Mouse (Mus musculus): Measurements from ENCODE around the gene Ppp1r3a.
"Not testable (repeated sequence)": the region's sequence is repeated elsewhere in the genome, so short reads cannot be mapped to it uniquely, and the experiment has no call there.

The Ppp1r3a gene

DNA sequence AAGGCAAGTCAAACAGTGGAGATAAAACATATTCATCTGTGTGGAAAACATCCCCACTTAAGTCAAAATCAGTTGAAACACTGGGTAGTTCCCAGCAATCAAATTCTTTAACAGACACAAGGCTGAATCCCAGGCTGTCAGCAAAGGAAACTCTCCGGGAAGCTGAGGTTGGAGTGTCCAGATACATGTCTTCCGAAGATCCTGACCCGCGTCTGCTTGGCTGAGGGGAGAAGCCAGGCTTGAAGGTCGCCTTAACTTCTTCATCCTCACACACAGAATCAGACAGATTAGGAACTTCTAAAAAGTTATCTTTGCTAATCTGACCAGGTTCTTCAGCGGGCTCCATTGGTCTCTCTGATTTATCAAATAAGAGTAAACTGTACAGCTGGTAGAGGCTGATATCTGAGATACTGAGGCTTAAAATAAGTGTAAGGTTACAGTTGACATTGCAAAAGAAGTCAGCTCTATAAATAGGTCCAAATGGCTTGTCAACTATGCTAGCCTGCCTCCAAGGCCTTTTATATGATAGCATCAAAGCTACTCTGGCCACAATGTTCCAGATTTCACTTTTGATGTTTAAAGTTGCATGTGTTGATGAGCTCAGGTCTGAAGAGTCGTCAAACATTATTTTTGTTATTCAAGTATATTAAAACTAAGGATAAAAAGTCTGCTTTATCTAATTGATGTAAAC lies at the start of gene Ppp1r3a:
Ppp1r3a (minus strand) TSS at position 374 of the 691 bp plus-strand sequence.
- DNase-seq: no peak

DNA sequence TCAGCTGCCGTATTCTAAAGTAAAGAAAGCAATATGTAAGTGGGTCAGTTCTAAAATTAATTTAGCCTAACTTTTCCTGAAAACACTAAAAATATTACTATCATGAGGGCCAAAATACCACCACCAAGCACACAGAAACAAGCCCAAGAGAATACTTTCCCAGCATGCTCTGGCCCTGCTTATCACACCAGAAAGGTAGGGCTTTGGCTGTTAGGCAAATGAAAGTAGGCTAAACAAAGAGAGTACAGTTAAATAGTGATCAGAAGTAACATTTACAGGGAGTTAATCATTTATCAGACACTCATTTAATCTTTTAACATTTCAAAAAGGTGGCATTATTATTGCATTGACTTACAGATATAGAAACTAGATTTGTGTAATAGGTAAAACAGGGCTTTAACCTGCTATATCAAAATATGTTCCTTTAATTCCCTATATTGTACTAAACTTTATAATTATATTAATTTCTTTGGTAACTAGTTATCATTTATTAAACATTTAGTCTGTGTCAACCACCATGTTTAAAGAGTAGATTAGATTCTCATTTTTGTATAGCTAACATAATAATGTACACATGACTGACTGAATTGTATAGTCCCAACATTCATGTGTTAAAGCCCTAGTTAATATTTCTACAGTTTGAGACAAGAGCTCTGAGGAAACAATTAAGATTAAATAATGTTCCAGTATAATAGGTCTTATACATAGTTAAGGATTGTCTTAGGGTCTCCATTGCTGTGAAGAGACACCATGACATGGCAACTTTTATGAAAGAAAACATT lies 32.3 kb upstream of the Ppp1r3a start:
- no peak for DNase-seq

DNA sequence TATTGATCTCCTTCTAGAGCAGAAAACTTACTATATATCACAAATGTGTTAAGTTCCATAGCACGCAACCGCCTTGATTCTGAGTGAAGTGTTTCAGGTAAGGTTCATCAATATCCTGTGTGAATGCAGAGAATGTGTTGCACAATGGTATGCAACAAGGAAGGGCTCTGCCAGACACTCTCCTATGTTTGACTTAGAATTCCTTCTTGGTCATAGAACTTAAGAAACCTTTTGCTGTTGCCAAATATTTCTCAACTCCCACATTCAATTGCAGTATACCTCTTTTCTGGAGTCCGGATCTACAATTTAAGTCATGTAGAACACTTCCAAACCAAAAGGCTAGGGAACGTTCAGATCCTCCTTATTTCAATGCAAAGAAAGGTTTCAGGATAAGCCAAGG lies 22.8 kb upstream of the Ppp1r3a start:
- no peak for DNase-seq

DNA sequence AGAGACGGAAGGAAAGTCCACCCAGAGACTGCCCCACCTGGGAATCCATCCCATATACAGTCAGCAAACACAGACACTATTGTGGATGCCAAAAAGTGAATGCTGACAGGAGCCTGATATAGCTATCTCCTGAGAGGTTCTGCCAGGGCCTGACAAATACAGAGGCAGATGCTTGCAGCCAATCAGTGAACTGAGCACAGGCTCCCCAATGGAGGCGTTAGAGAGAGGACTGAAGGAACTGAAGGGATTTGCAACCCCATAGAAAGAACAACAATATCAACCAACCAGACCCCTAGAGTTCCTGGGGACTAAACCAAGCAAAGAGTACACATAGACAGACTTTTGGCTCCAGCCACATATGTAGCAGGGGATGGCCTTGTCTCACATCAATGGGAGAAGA lies 16.6 kb upstream of the Ppp1r3a start:
- no peak for DNase-seq

DNA sequence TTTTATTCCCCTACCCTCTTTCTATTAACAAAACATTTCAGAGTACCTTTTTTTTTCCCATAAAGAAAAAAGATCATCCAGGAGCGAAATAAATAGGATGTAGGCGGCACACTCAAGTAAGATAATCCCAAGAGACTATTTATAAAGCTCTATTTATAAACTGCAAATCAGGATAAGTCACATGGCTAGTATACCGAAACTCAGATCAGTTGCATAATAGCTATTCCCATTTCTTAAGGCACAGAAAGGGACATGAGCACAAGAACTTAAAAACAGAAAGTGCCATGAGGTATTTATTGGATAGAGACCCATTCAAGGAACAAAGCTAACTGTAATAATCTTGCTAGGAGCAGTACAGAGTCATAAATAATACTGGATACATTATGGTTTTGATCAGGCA lies 2.4 kb upstream of the Ppp1r3a start:
- no peak for DNase-seq

DNA sequence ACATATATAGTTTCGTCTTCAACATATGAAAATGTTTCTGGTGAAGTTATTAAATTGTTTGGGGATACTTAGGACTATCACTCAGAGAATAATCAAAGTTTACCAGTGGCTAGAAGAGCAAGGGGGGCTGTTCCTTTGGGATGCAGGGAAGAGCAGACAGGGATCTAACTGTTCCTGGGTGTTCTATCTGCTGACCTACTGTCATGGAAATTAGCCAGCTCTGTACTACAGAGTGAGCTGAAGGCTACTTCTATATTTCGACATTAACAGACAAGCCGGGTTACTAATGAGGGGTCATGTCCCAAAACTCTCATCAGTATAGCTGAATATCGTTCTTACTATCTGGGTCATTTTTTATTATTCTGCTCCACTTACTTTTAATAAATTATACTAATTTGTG lies 1.6 kb downstream of the Ppp1r3a start:
- DNase-seq: no peak

DNA sequence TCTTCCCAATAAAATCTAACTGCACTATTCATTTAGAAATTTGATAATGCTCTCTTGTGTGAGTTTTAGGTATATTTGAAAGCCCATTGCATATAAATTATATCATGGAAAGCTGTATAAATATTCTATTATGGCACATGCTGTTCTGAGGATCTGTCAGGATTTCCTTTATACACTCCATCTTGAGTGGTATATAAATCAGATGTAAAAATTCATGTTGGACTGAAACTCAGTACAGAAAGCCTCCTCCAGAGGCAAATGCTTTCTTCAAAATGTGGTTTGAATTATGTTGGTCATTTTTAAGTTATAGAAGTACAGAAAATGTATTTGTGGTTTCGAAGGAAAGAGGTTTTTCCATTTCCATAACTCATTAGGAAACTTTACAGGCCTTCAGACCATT lies 2.9 kb downstream of the Ppp1r3a start:
- DNase-seq: no peak

DNA sequence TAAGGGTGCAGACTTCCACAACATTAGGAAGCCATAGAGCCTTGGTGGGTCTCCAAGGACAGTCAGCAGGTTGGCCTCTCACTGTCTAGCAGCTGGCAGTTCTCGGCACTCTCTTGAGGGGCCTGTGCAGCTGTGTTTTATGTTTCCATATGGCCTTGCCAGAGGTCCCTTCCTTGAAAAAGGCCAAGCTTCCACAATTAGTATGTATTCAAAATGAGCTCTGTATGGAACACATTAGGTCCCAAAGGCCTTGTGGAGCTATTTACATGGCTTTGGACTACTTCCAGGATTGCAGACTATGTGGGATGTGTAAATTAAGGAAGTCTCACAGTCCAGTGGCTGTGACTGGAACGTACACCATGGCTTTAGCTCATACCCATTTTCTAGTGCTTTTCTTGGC lies 8.1 kb downstream of the Ppp1r3a start:
- DNase-seq: no peak

DNA sequence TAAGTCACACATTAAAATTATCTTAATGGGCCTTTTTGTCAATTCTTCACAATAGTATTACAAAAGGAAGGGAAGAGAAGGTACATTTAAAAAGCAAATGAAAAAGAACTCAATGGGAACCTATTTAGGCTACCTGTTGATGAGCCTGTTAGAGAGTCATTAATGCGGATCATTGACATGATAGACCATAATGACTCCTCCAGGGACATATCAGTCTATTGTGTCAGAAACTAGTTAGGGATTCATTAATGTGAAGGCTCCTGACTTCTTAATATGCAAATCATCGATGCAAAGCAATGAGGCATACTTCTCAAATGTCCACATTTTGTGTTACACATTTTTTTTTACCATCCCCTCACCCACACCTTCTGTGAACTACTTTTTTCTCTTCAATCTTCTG lies 19.1 kb downstream of the Ppp1r3a start:
- DNase-seq: no peak

DNA sequence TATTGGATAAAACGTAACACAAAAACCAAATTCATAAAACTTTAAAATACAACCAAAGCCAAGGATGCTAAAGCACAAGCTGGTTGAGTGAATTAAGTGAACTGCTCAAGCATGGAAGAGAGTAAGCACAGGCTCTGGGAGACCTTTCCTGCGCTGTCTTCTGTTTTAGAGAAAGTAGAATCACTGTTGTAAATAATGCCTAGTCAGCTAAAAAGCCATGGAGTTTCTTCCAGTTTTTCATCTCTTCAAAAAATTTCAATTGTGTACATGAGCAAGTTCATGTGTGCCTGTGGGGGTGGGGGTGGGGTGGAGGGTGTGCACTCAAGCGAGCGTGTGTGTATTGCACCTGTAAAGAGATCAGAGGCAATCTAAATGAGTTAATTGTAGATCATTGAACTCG lies 24.1 kb downstream of the Ppp1r3a start:
- no peak for DNase-seq

DNA sequence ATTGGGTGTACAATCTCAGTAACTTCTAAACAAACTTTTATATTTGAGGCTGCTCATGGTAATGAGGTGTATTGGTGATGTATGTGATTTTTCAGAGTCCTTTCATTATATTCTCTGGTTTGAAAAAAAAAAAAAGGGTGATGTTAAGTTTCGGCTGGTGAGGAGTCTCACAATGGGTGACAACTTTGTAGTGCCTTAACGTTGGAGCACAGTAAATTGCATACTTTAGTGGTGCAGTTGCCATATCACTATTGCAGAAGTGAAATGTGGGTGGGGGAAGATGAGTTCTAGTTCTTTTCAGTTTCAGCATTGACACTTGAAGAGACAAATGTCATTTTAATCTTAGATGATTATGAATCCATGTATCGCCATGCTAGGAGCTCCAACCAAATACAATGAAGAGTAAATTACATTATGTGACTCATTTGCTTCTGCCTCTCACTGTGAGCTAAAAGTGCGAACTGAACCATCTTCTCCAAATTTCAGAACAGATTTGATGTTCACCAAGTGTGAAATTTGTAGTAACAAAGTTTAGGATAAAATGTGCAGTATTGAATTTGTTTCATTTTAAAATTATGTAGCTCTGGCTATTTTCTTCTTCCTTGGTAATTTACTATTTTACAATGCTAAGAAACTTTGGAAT lies 34.2 kb downstream of the Ppp1r3a start:
- no peak for DNase-seq

DNA sequence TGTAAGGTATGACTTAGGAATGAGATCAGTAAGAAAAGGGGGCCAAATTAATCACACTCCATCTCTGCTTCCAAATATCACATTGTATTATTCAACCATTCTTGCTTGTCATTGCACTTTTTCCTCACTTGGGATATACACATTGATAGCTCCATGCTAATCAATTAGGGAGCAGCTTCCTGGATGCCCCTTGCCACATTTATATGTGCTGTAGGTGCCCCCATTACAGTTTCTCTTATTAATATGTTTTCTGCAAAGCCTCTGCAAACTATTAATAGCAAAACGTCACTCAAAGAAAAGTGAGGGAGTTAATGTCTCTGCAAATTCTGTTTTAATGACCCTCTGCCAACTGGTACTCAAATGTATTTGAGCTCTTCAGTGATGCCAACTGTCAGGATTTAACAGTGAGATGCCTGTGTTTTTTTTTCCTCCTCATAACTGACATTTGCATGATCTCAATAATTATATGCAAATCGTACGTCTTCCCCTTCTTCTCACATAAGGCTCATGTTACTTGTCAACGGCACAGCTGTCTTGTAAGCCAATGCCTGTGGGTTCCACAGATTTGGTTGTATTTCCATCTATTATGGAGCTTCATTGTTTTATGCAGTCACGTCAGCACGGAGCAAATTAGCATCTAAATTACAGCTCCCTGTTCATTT lies 34.8 kb downstream of the Ppp1r3a start:
- no peak for DNase-seq

DNA sequence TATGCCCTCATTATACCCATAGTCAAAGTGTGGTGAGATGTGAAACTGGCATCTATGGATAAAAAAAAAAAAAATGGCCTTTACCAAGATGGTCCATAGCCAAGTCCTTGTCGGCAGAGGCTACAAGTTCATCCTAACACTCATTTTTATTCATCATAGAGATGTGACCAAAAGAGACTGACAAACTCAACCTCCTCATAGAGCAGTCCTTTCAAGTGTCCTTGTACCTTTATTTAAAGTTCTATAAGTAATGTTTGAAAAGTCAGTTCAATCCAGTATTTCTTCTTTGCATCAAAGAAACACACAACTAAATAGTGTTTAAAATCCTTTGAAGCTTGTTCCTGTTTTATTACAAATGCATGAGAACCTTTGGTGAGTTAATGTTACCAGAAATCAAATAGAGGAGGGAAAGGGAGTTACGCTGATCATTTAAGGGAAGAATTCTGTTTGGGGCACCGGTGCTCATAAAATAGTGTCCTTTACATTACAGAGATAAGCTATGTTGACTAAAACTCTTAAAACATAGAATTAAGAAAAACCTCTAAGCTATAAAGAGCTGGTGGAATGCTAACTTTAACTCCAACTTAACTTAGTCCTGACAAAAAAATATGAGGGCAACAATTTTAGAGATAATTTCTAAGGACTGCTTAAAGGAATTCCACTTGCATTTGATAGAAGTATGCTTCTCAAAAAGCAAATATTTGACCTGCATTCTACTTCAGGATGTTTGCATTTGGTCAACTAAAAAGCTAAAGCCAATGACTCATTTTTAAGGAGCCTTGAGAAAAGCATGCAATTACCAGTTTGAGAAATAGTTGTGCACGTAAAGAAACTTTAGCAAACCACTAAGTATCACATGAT lies 39.7 kb downstream of the Ppp1r3a start:
- no peak for DNase-seq

DNA sequence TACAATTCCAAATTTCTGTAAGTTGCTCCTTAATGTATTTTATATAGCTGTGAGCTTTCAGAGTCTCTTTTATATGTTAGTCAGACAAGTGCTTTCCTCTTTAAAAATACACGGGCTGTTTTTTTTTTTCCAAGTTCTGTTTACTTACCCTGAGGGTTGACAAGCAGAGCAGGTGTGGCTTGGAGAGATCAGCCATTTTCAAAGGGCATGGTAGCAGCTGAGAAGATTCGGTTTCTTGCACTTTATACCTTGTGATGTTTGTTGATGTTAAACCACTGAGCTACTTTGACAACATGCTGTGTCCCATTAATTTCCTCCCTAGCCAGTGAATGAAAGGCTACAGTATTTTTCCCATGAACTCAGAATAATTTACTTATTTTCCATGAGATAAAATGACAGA lies 42.9 kb downstream of the Ppp1r3a start:
- no peak for DNase-seq

DNA sequence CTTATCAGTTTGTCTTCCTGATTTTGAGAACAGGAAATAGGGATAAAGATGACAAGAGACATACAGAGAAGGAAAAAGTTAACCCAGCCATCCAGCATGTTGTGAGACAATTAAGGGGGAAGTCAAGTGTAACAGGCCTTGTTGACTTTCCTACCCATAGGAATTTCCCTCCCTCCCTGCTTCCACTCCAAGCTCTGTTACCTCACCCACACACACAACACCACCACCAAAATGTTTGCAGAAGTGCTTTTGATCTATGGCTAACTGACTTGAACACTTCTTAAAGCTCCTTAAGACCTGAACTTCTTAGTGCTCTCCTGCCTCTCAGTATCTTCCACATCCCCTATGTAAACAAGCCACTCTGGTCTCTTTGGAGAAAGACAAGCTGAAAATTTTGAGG lies 55.0 kb downstream of the Ppp1r3a start:
- DNase-seq: no peak

DNA sequence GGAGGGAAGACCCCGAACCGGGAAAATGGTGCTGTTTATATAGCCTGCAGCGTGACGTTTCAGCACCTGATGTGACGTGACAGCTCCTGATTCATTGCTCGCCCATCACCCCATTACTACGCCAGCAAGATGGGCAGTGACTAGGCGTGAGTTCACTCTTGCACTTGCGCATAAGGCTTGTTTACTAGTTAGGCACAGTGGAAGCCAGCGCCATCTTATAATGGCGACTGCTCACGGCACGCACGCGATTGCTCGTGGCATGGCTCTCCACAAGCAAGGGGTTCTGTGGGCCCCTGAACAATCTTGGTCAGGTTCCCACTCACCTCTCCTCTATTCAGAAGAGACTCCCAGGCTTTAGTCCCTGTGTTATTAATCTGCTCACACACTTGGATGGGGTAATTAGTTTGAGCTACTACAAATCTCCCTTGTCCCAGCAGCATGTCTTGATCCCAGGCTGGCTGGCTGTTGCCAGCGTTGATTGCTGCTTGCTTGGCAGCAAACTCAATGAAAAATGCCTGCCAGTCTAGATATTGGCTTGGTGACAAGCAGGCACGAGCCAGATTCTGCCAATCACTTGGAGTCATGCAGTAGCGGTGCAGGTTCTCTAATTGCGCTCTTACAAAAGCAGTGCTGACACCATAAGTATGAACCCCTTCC lies 75.7 kb downstream of the Ppp1r3a start:
- DNase-seq: peak in 1 of 2 experiments; percentile 5

DNA sequence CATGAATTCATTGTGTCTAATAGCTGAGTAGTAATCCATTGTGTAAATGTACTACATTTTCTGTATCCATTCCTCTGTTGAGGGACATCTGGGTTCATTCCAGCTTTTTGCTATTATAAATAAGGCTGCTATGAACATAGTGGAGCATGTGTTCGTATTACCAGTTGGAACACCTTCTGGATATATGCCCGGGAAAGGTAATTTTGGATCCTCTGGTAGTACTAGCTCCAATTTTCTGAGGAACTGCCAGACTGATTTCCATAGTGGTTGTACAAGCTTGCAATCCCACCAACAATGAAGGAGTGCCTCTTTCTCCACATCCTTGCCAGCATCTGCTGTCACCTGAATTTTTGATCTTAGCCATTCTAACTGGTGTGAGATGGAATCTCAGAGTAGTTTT lies 86.1 kb downstream of the Ppp1r3a start:
- DNase-seq: not testable (repeated sequence)

DNA sequence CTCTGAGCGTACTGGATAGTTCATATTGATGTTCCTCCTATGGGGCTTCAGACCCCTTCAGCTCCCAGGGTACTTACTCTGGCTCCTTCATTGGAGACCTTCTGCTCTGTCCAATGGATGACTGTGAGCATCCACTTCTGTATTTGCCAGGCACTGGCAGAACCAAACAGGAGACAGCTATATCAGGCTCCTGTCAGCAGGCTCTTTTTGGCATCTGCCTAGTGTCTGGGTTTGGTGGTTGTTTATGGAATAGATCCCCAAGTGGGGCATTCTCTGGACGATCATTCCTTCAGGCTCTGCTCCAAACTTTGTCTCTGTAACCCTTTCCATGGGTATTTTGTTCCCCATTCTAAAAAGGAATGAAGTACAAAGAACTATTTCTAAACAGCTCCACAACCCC lies 87.4 kb downstream of the Ppp1r3a start:
- DNase-seq: not testable (repeated sequence)

Data from cerebellum, postnatal 25 days (tissue).